Mouse (Mus musculus) right cerebral cortex, postnatal 4 days (tissue): Measurements from ENCODE around the gene Suz12.
A peak's percentile ranks its signal among the peaks of the same experiment; 100 is the strongest.
"Not testable (repeated sequence)": the region's sequence is repeated elsewhere in the genome, so short reads cannot be mapped to it uniquely, and the experiment has no call there.

Experiments
- DNase-seq: peaks from one replicate; pipeline ENCODE4 v3.0.0-alpha.2; 2022

Suz12 gene

DNA sequence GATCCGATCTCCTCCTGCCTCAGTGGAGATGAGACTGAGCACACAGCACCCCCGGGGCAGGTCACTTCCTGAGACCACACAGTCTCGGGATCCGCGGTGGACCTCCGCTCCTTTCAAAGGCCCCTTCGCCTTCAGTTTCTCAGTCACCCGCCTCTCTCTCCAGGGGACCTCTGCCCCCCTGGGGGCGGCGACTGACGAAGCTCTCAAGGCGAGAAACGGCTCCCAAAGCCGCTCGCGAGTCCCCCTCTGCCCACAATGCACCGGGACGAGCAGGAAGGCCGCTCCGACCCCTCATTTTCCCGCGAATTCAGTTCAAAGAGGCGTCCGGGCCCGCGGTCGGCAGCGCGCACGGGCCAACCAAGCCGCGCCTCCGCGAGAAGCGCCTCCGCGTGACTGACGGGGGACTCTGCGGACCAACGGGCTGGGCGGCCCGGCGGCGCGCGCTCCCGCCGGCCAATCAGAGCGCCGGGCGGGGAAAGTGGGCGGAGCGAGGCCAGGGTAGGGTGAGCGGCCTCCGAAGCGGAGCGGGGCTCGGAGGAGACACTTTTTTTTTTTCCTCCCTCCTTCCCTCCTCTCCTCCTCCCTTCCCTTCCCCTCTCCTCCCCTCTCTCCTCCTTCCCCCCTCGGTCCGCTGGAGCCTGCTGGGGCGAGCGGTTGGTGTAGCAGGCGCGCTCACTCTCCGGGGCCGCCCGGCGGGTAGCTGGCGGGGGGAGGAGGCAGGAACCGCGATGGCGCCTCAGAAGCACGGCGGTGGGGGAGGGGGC is at the start of gene Suz12:
TSS of gene Suz12 (plus strand) at position 515 of the 764 bp plus-strand sequence.
- DNase-seq, result peak; percentile 94

DNA sequence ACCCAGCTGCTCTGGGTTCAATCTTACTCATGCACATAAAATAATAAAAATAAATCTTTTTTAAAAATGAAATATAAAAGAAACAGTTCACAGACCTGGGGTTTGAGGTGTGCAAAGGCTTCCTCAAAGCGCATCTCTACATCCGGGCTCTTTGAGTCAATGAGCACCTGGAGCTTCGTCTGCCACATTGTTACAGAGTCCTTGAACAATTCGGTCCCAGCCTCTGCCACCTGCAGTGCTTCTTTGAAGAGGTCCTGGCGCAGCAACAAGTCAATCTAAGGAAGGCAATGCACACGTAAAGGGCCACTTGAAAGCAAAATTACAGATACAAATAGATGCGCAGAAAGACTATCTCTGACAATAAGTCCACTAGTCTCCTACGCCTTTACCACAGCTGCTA is 49.8 kb upstream of the Suz12 start:
- DNase-seq, result no peak

DNA sequence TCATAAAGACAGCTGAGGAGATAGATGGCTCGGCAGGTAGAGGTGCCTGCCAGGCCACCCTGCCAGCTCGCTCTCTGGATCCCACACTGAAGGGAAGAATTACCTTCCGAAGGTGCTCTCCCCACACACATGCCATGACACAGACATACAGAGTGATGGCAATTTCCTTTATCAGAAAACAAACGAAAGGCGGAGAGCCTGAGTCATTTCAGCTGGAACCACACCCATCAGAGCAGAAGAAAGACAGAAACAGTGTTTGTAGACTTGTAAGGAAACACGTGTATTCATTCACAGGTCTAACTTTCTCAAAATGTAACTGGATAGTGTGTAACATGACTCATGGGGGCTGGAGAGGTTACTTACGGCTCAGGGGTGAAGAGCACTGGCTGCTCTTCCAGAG is 49.3 kb upstream of the Suz12 start:
- DNase-seq, result no peak

DNA sequence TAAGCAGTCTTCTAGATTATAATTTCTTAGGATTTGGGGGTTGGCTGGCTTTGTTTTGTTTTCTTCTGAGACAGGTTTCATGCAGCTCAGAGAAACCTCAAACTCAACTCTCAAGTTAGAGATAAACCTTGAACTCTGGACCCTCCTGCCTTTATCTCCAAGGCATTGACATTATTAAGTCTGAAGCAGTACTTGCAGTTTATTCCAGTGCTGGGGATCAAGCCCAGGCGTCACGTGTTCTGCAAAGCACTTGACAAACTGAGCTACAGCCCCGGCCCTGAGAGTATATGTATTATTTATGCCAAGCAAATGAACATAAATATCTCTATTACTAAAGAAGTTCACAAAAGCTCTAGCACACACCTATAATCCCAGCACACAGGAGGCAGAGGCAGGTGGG is 45.6 kb upstream of the Suz12 start:
- DNase-seq, result no peak

DNA sequence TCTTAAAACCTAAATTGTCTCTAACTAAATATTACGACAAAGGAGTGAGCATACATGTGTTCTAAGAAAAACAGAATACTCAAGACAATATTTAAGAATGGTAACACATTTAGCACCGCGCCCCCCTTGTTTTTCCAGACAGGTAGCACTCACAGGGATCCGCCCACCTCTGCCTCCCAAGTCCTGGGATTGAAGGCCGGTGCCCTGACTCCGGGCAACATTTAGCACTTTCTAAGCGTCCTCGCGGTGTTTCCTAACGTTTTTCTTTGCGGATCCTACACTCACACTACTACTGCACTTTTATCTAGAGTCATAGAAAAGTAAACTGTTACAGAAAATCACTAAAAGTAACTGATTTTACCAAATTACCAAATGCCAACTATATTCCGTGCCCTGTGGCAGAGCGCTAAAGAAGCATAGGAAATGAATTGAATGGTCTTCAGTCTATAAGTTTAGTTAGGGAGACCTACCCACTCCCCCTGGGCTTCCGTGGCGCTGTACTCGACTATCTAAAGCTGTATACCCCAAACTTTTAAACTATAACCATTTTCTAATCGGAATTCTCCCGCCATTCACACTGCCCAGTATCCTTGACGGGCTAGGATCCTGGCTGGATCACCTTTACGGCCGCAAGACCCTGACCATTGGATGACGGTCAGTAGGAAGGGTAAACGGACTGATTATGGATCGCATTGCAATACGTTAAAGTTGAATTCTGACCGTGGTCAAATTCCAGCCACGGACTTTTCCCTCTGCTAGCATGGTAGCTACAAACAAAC is 31.4 kb upstream of the Suz12 start:
- DNase-seq, result no peak

DNA sequence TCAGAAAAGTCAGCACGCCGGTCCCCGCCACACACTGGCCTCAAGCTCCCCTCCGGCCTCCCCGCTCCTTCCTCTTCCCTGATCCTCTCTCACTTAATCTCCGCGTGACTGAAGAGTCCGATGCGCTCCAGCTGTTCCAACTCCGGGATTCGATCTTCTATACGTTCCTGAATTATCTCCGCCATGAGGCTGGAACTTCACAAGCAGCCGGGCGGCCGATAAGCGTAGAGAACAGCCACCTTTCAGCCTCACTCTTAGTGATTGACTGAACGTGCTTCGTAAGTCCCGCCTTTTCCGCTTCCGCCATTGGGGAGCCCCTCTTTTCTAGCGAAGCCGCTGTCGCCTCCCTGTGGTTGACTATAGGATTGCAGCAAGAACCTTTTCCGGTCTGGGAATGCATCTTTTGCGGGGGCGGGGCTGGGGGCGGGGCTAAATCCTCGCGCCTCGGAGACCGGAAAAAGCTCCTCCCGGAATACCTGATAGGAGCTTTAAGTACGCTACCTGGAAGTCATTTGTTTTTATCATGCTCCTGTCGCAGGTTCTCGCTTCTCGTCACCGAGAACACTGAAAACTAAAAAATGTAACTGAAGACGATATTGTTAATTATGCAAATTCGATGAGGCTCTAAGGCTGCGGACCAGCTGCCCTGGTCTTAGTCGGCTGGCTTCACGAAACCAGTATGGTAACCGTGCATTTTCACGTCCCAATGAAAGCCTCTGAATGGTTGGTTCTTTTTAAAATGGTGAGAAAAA is 30.6 kb upstream of the Suz12 start, which contains the start of gene Utp6:
TSS of gene Utp6 (minus strand) at position 266 of the 752 bp plus-strand sequence.
- peak; percentile 100 for DNase-seq

DNA sequence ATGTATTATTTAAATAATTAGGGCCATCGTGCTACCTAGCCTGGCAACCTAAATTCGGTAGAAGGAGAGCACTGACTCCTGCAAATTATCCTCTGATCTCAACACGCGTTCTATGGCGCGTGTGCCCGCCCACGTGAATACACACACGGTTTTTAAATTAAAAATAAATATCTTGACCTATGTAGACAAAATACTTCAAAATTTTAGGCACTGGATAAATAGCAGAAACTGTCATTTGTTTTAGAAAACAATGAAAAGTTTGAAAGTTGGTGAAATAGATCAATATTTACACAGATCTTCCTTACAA is 30.1 kb upstream of the Suz12 start:
- DNase-seq, result no peak

DNA sequence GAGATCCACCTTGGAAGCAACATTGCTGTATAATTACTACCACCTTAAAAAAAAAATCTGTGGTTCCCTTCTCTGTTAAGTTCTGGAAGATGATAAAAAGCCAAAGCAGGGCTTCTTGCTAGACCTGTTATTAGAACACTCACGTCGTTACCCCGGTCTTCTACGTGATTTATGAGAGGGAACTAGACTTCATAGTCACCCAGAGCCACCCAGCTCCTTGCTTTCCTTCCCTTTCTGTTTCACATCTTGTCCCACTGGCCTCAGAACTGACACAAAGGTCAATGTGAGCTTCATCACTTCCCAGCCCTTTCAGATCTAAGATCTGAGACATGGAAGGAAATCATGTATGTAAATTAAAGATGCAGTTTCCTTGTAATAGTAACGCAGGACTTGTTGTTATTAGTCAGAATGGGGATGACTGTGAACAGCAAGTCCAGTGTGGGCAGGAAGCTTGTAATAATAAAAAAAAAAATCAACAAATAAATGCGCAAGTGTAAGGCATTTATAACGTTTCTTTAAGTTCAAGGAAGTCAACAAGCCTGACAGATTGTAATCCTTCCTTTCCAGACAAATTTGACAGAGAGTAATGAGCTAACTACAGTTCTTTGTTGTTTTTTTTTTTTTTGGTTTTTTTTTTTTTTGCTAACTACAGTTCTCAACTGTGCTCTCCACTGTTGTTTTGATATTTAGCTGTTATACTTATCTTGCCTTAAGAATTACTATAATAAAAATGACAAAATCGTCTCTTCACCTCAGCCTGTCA is 29.5 kb upstream of the Suz12 start:
- no peak for DNase-seq

DNA sequence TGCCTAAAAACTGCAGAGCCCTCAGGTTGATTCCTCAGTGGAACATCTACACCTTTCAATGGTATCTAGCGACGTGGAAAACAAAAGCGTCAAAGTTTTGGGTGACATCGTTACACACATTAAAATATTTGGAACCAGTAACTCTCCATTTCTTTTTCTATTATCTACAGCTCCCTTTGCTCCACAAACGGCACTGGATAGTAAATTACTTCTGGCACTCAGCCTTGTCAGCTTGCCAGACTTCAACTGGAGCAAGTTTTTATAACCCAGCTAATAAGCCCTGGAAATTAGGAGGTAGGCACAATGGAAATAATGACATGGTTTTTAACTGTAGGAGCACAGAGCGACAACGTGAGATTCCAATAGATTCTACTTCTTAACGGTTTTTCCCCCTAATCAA is 27.0 kb upstream of the Suz12 start:
- peak; percentile 43 for DNase-seq

DNA sequence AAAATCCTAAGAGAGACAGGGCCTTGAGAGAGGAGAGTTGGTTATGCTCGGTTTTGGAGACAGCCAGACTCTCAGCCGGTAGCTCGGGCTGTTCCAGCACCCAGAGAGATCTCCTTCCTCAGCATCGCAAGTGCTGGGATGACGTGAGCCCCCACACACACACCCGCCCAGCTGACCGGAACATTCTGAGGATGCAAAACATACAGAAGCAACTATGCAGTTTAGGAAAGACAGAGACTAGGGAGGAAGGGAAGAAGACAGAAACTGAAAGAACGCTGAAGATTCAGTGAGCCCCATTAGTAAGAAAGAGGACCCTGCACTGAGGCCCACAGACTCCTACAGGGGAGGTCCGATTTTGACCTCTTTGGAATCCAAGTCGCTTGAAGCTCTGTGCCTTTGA is 25.2 kb upstream of the Suz12 start:
- DNase-seq, result no peak

DNA sequence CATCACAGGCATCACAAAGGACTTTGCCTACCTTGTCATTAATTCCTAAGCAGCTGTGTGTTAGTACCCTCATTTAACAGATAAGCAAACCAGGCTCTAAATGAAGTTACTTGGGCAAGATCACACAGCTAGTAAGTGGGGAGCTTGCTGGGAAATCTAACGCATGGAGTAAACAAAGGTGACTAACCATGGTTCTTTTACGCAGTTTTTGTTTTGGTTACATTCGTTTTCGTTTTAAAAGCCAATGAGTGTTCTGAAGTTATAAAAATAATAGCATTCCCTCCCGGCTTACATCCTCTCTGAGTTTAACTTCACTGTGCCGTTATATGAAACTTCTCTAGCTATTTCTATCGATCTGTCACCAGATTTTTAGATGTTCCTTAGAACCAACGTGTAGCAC is 19.8 kb upstream of the Suz12 start:
- no peak for DNase-seq

DNA sequence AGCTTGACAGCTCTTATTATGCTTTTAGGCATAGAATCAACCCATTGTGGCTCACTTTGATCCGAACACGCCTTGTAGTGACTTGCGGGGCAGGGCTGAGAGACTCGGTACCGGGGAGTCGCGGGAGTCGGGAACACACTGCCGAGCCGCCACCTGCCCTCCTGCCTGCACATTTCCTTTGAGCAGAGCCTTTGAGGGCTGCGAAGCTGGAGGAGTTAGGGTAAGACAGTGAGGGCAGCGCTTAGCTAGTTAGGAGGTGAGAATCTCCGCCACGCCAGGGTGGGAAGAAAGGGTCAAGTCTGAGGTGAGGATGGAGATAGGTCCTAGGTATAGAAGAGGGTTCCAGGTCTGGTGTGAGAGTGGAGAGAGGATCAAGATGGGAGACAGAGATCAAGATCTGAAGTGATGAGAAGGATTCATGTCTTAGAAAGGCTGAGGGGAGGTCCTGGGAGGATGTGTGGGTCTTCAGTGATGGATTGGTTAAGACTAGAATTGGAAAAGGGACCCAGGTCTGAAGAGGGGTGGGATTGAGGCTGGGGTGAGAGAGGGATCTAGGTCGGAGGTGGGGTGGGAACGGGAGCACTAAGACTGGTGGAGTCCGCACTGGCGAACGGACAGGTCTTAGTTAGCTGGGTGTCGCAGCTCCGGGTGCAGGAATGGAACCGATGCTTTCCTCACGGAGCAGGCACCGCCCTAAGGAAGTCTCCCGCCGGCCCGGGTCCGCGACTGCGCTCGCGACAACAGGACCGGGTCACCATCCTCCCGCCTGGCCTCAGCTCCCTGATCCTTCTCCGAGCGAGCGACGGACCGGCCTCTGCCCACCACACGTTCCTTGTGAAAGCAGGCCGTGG is 19.1 kb upstream of the Suz12 start:
- DNase-seq, result peak; percentile 38

DNA sequence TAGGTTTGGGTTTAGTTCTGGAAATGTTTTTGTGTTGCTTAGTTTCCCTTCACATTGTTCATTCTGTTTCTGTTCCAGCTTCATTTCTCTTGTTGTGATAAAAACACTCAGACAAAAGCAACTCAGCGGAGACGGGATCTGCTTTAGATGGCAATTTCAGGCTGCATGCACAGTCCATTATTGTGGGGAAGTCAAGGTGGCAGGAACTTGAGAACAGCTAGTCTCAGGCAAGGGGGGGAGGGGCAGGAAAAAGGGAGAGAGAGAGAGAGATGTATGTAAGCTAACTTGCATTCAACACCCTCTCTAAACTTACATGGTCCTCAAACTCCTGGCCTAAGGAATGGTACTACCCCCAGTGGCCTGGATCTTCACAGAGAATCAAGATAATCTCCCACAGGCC is 17.5 kb upstream of the Suz12 start:
- no peak for DNase-seq

DNA sequence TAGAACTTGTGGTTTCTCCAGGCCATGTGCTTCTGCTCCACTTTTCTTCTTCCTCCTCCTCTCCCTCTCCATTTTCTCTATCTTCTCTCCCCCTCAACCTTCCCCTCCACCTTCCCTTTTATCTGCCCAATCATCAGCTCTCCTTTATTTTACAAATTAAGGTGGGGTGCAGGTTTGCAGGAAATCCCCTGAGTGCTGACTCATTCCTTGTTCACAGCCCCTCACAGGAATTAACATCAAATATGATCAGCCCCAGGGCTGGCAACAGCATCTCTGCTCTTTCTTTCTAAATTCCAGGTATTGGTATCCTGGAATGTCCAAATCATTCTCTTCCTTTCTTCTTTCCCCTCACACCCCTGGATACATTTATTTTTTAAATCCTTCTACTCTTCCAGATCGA is 16.7 kb upstream of the Suz12 start:
- DNase-seq, result no peak

DNA sequence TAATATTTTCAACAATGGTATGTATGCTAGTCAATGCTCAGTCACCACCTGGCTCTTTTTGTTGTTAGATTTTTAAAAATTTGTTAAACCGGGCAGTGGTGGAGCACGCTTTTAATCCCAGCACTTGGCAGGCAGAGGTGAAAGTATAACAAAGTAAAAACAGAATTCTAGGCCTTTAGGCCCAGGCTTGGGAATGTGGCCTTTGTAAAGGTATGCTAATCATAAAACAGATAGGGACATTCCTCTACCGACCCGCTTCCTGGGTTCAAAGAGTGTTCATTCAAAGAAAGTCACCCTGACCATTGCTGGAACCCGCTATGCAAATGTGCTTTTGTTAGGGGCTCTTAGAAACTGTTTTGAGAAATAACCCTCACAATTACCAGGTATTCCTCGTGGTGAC is 16.3 kb upstream of the Suz12 start:
- DNase-seq, result not testable (repeated sequence)

DNA sequence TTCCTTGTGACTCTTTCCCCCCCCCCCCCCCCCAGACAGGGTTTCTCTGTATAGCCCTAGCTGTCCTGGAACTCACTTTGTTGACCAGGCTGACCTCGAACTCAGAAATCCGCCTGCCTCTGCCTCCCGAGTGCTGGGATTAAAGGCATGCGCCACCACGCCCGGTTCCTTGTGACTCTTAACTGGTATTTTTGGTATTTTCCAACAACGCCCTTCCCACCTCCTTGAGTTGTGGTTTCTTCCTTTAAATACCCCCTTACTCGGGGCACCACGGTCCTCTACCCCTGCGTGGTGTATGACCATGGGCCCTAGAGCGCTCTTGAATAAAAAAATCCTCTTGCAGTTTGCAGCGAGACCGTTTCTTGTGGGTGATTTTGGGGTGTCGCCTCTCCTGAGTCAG is 15.8 kb upstream of the Suz12 start:
- DNase-seq, result not testable (repeated sequence)

DNA sequence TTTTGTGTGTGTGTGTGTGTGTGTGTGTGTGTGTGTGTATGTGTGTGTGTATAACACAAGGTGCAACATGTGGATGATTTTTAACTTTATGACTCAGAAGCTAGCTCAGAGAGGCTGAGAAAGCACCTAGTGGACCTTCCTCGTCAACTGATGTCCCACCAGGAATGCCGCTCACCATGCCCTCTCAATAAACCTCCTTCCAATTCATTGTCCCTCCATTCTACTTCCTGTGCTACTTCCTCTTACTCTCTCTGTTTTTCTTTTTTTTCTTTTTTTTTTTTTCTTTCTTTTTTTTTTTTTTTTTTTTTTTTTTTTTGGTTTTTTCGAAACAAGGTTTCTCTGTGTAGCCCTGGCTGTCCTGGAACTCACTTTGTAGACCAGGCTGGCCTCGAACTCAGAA is 15.2 kb upstream of the Suz12 start:
- not testable (repeated sequence) for DNase-seq

DNA sequence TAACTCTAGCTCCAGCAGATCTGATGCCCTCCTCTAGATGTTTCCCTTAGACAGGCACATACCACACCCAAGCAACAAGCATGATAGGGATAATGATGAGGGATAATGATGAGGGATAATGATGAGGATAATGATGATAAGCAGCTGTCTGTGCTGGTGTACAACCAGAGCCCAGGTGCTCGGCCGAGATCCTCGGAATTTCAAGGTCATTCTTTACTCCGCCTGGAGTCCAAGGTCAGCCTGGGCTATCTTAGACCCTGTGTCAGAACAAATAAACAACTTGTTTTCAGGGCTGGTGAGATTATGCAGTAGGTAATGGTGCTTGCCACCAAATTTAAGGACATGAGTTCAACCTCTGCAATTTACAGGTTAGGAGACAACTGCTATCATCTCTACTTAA is 6.0 kb upstream of the Suz12 start:
- no peak for DNase-seq

DNA sequence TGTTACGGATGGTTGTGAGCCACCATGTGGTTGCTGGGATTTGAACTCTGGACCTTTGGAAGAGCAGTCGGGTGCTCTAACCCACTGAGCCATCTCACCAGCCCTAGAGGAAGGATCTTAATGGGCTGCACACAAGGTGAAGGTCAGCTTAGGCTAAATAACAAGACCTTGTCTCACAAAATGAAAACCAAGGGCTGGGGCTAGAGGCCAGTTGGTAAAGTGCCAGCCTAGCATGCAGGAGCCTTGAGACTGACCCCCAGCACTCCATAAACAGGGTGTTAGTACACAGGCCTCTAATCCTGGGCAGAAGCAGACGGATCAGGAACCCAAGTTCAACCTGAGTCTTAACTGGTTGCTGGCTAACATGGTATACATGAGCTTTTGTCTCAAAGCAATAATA is 5.0 kb upstream of the Suz12 start:
- no peak for DNase-seq

DNA sequence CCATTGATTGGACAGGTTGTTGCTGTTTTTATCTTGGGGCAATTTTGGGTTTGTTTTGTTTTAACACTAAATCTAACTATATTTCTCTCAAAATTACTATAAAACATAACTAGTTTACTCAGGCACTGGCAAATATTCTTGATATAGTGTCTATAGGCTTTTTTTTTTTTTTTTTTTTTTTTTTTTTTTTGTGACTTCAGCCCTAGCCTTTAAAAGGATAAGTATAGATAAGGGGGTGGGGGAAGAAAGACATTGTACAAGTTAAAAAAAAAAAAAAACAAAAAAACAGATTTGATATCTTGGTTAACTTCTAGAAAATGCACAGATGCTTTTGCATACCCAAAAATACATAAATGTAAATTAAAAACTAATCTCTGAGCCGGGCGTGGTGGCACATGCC is 2.8 kb upstream of the Suz12 start:
- no peak for DNase-seq

DNA sequence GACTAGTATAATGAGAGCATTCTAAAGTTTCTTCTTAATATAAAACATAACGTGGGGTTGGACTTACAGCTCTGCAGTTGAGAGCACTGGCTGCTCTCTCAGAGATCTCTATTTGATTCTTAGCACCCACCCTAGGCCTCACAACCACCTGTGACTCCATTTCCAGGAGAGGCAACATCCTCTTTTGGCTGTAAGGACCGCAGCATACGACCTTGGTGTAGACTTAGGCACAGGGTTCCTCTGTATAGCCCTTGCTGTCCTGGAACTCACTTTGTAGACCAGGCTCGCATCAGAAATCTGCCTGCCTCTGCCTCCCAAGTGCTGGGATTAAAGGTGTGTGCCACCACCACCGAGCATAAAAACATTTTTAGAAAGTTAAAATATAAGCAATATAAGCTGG is 1.3 kb upstream of the Suz12 start:
- no peak for DNase-seq

DNA sequence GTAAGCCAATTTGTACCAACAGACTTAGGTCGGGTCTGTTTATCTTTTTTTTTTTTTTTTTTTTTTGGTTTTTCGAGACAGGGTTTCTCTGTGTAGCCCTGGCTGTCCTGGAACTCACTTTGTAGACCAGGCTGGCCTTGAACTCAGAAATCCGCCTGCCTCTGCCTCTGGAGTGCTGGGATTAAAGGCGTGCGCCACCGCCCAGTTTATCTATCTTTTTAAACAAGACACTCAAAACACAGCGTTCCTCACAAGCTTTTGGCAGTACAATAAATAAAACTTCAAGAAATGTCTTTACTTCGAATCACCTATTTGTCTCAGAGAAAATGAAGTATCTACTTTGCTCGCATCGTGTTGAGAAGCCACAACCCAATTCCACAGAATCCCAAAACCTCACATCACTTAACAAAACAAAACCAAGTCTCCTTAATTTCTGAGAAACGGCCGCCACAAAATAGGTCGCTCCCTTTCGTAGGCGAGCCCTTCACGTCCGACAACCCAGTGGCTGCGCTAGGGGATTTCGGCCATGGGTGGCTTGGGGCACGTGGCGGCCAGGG is 793 bp upstream of the Suz12 start:
- no peak for DNase-seq
